ENCODE assay signal across 31 mouse cellular contexts in the genomic region with DNA sequence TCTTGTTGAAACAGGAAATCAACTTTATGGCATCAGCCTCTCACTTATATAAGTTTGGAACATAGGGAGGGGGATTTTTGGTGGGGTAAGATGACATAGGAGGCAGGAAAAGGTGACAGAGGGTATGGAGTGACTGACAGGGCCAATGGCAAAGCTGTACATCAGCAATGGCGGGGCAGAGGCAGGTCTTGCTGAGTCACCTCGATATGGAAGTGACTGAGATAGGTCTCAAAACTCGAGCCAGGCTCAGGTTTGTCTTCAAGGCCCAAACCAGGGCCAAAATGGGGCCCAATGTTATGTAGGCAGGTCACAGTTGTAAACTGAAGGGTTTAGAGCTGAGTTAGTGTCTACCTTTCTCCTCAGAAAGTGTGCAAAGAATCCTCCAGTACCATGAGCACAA. TPM values are rescaled to one million over a fixed set of nuclear protein-coding genes. Genes with fewer than 3 reads are reported as not detected.
"Had no signal": no experiment of that assay in that cellular context is flagged by ENCODE, and none has a peak within 500 bp of the region (broad histone marks: within the 10 kb centered on the region; RNA-seq: fewer than 3 reads in every experiment).

No protein-coding gene starts in this region.

- H3K9ac ChIP-seq: heart, embryonic 12.5 days; heart, embryonic 13.5 days; heart, embryonic 15.5 days; hindbrain, embryonic 12.5 days; hindbrain, embryonic 13.5 days; hindbrain, embryonic 14.5 days; hindbrain, embryonic 15.5 days; intestine, embryonic 15.5 days; kidney, embryonic 15.5 days had no signal

- H3K4me1 ChIP-seq: heart, embryonic 12.5 days; heart, embryonic 13.5 days; heart, embryonic 15.5 days; hindbrain, embryonic 10.5 days; hindbrain, embryonic 12.5 days; hindbrain, embryonic 13.5 days; hindbrain, embryonic 15.5 days; intestine, embryonic 15.5 days; kidney, embryonic 15.5 days had no signal

- DNase-seq: heart, postnatal 10 days; heart, postnatal 14 days; heart, postnatal 36 days; heart, postnatal 4 days; kidney, adult 11 months; kidney, adult 18-20 months; kidney, adult 2 months; kidney, adult 8-10 months; kidney, adult 9 months; kidney, postnatal 10 days; kidney, postnatal 14 days; kidney, postnatal 25 days; kidney, postnatal 36 days; kidney, postnatal 4 days; layer of hippocampus, adult 9-11 months; layer of hippocampus, postnatal 36 days had no signal

- H3K9me3 ChIP-seq: heart, embryonic 13.5 days; heart, embryonic 15.5 days; hindbrain, embryonic 12.5 days; hindbrain, embryonic 13.5 days; hindbrain, embryonic 15.5 days; intestine, embryonic 15.5 days; kidney, embryonic 15.5 days had no signal

- H3K27me3 ChIP-seq: heart, embryonic 12.5 days; heart, embryonic 13.5 days; heart, embryonic 15.5 days; hindbrain, embryonic 12.5 days; hindbrain, embryonic 13.5 days; hindbrain, embryonic 15.5 days; intestine, embryonic 15.5 days; kidney, embryonic 15.5 days had no signal

- H3K36me3 ChIP-seq: heart, embryonic 12.5 days; heart, embryonic 13.5 days; heart, embryonic 15.5 days; hindbrain, embryonic 10.5 days; hindbrain, embryonic 12.5 days; hindbrain, embryonic 13.5 days; hindbrain, embryonic 15.5 days; intestine, embryonic 15.5 days; kidney, embryonic 15.5 days had no signal

- H3K4me3 ChIP-seq: heart, embryonic 12.5 days; heart, embryonic 13.5 days; heart, embryonic 15.5 days; hindbrain, embryonic 10.5 days; hindbrain, embryonic 12.5 days; hindbrain, embryonic 13.5 days; hindbrain, embryonic 15.5 days; intestine, embryonic 15.5 days; kidney, embryonic 15.5 days; layer of hippocampus, adult 2 months; left cerebral cortex, adult 2 months had no signal

- H3K27ac ChIP-seq: heart, embryonic 13.5 days; heart, embryonic 15.5 days; hindbrain, embryonic 10.5 days; hindbrain, embryonic 12.5 days; hindbrain, embryonic 13.5 days; hindbrain, embryonic 14.5 days; hindbrain, embryonic 15.5 days; hindbrain, postnatal 0 days; intestine, embryonic 15.5 days; kidney, embryonic 15.5 days; kidney, postnatal 0 days; layer of hippocampus, adult 2 months; left cerebral cortex, adult 2 months had no signal

RNA-seq across cellular contexts. Expression of a gene that starts 21.7 kb away (rescaled TPM):
- total RNA-seq: heart, postnatal 4 days; hematopoietic stem cell, adult 5-6 weeks had no signal
